Mouse (Mus musculus) layer of hippocampus, postnatal 10 days (tissue): ENCODE data around the gene Tsnaxip1. TPM values are rescaled to one million over a fixed set of nuclear protein-coding genes. Genes with fewer than 3 reads are reported as not detected.

Experiments
- DNase-seq, 2 experiments: peaks; one replicate each; pipeline ENCODE4 v3.0.0; 2021; ENCODE audit warnings: low spot score in 2 of 2
- total RNA-seq, 2 experiments: library from RNA; stranded (reverse); gene quantifications; 2 replicates each; pipeline ENCODE4 v1.2.3; 2021

Gene Tsnaxip1
- total RNA-seq, 2 experiments from 2014 or later = 0.33 to 0.53 TPM

GRCm38 (mm10) chr8:105860143-105860981, 32.8 kb downstream of the Tsnaxip1 start, which contains the start of gene Nutf2:
Gene Nutf2, plus strand, starts transcription at chr8:105860580.
- DNase-seq = peak; percentile 87 to 90

GRCm38 (mm10) chr8:105861951-105862350, 34.4 kb downstream of the Tsnaxip1 start:
- DNase-seq = peak in 1 of 2 experiments; percentile 22

- DNase-seq = no peak
These were observed 39.0 kb downstream of the Tsnaxip1 start for GRCm38 (mm10) chr8:105866364-105867029.

- DNase-seq = no peak
These were observed 46.8 kb downstream of the Tsnaxip1 start for GRCm38 (mm10) chr8:105874301-105874700.

GRCm38 (mm10) chr8:105880754-105881520, 53.4 kb downstream of the Tsnaxip1 start, which contains the start of gene Edc4:
Gene Edc4, plus strand, starts transcription at chr8:105880881.
- DNase-seq = peak; percentile 93 to 94

GRCm38 (mm10) chr8:105889756-105890465, 62.4 kb downstream of the Tsnaxip1 start:
- DNase-seq = peak; percentile 40 to 52

- peak; percentile 80 for DNase-seq
These were observed 63.3 kb downstream of the Tsnaxip1 start for GRCm38 (mm10) chr8:105890870-105891269.

- DNase-seq = peak in 1 of 2 experiments; percentile 42
These were observed 64.9 kb downstream of the Tsnaxip1 start for GRCm38 (mm10) chr8:105892432-105892831.

GRCm38 (mm10) chr8:105893339-105893738, 65.8 kb downstream of the Tsnaxip1 start, which contains the start of gene Nrn1l:
Gene Nrn1l, plus strand, starts transcription at chr8:105893567.
- peak; percentile 76 to 82 for DNase-seq

Other genes with a start within 250 kb of the Tsnaxip1 start
- gene Ripor1, start 222.5 kb upstream of the Tsnaxip1 start, total RNA-seq = 10 to 100 TPM; 73.6 to 81.2 TPM
- gene Ctcf, start 191.2 kb upstream of the Tsnaxip1 start, total RNA-seq = 10 to 100 TPM; 63.6 to 67.7 TPM
- not detected for gene Agrp, start 190.3 kb upstream of the Tsnaxip1 start, total RNA-seq
- gene Carmil2, start 141.5 kb upstream of the Tsnaxip1 start, total RNA-seq = 10 to 100 TPM; 48.6 to 52.4 TPM
- gene Acd, start 126.6 kb upstream of the Tsnaxip1 start, total RNA-seq = 10 to 100 TPM; 45.4 to 49.4 TPM
- 10 to 100 TPM; 38.6 to 39.7 TPM for gene Pard6a, start 126.6 kb upstream of the Tsnaxip1 start, total RNA-seq
- not detected for gene 4933405L10Rik, start 120.1 kb upstream of the Tsnaxip1 start, total RNA-seq
- gene Enkd1, start 119.5 kb upstream of the Tsnaxip1 start, total RNA-seq = 10 to 100 TPM; 11.3 to 13.2 TPM
- gene Gfod2, start 69.1 kb upstream of the Tsnaxip1 start, total RNA-seq = 10 to 100 TPM; 25.2 to 30.7 TPM
- gene Ranbp10, start 381 bp upstream of the Tsnaxip1 start, total RNA-seq = 10 to 100 TPM; 23.6 to 25.0 TPM
- 10 to 100 TPM; 23.9 to 25.4 TPM for gene Cenpt, start 25.5 kb downstream of the Tsnaxip1 start, total RNA-seq
- gene Thap11, start 27.4 kb downstream of the Tsnaxip1 start, total RNA-seq = 10 to 100 TPM; 32.1 to 34.2 TPM
- gene Nutf2, start 32.8 kb downstream of the Tsnaxip1 start, total RNA-seq = 10 to 100 TPM; 23.3 to 42.6 TPM
- 10 to 100 TPM; 59.5 to 63.9 TPM for gene Edc4, start 53.1 kb downstream of the Tsnaxip1 start, total RNA-seq
- 1 to 10 TPM in 1 of 2 experiments, under 1 TPM in 1; 0.66 to 1.5 TPM for gene Nrn1l, start 65.8 kb downstream of the Tsnaxip1 start, total RNA-seq
- gene Pskh1, start 72.7 kb downstream of the Tsnaxip1 start, total RNA-seq = 1 to 10 TPM; 8.1 to 8.3 TPM
- under 1 TPM; 0.85 to 0.91 TPM for gene Ctrl, start 106.1 kb downstream of the Tsnaxip1 start, total RNA-seq
- gene Psmb10, start 110.7 kb downstream of the Tsnaxip1 start, total RNA-seq = 10 to 100 TPM; 70.2 to 82.5 TPM
- 10 to 100 TPM; 30.1 to 30.7 TPM for gene Lcat, start 115.7 kb downstream of the Tsnaxip1 start, total RNA-seq
- 10 to 100 TPM; 28.3 to 32.2 TPM for gene Slc12a4, start 138.4 kb downstream of the Tsnaxip1 start, total RNA-seq
- not detected for gene Dpep3, start 151.7 kb downstream of the Tsnaxip1 start, total RNA-seq
- gene Dus2, start 163.6 kb downstream of the Tsnaxip1 start, total RNA-seq = 10 to 100 TPM; 20.9 to 21.5 TPM
- not detected for gene Dpep2nb, start 178.2 kb downstream of the Tsnaxip1 start, total RNA-seq
- 10 to 100 TPM; 12.7 to 14.7 TPM for gene Ddx28, start 184.2 kb downstream of the Tsnaxip1 start, total RNA-seq
- 1 to 10 TPM; 9.9 TPM for gene Nfatc3, start 231.1 kb downstream of the Tsnaxip1 start, total RNA-seq